Mouse (Mus musculus) kidney, embryonic 16.5 days (tissue): ENCODE results near the gene Wdr26. TPM values are rescaled to one million over a fixed set of nuclear protein-coding genes. Genes with fewer than 3 reads are reported as not detected.

ENCODE experiments used
- ATAC-seq: fragments of 200-750 bp; cut with Nextera tagmentation; 2 replicates; pipeline ENCODE4 v1.8.0; 2017; ENCODE audit warnings: moderate TSS enrichment; ENCODE audit not compliant: low FRiP score, low TSS enrichment
- H3K27ac ChIP-seq: fragments of 300-500 bp; sonication (generic); 2 replicates; pipeline ENCODE4 v1.5.1; 2014; ENCODE audit warnings: low read length
- H3K27me3 ChIP-seq: fragments of 300-500 bp; sonication (generic); 2 replicates; pipeline ENCODE4 v1.6.1; 2014; ENCODE audit warnings: low read length, control low read depth, mixed read lengths; ENCODE audit not compliant: insufficient read depth
- H3K36me3 ChIP-seq: fragments of 300-500 bp; sonication (generic); 2 replicates; pipeline ENCODE4 v1.6.1; 2014; ENCODE audit warnings: low read length, control low read depth, mixed read lengths; ENCODE audit not compliant: insufficient read depth
- H3K4me1 ChIP-seq: fragments of 300-500 bp; sonication (generic); 2 replicates; pipeline ENCODE4 v1.6.1; 2014; ENCODE audit warnings: low read length, control low read depth, mixed read lengths; ENCODE audit not compliant: insufficient read depth
- H3K4me2 ChIP-seq: fragments of 300-500 bp; sonication (generic); replicated peaks from 2 replicates; pipeline ENCODE4 v1.6.1; 2014; ENCODE audit warnings: low read depth, low read length
- H3K4me3 ChIP-seq: fragments of 300-500 bp; sonication (generic); 2 replicates; pipeline ENCODE4 v1.5.1; 2014; ENCODE audit warnings: mild to moderate bottlenecking, low read length
- H3K9ac ChIP-seq: fragments of 300-500 bp; sonication (generic); replicated peaks from 2 replicates; pipeline ENCODE4 v1.6.1; 2014; ENCODE audit warnings: low read length
- H3K9me3 ChIP-seq: fragments of 300-500 bp; sonication (generic); 2 replicates; pipeline ENCODE4 v1.6.1; 2016; ENCODE audit warnings: low read length, control low read depth
- WGBS: fragments of 180-500 bp; shearing (Covaris S2); extraction: QIAGEN DNeasy Blood & Tissue Kit; methylation state at CpG from one replicate; pipeline ENCODE4 v1.1.7; 2014; 5-methylcytosine and 5-hydroxymethylcytosine counted together
- polyA plus RNA-seq: library from polyadenylated mRNA; unstranded; fragments of >200 nt; fragmentation: Nextera tagmentation; extraction: Ambion mirVana; gene quantifications from 2 replicates; pipeline ENCODE4 v1.2.1, GENCODE M21; 2015

The Wdr26 gene
- polyA plus RNA-seq, 1 experiment from 2014 or later = 23.1 TPM

GRCm38 (mm10) chr1:181146187-181146586 lies 65.6 kb downstream of the Wdr26 start:
- Histone ChIP-seq H3K4me1 (peaks cover 15% of the 10 kb centered on the region), H3K4me2 (no peak overlapping the region), H3K27me3 (no peaks in the 10 kb centered on the region), H3K36me3 (no peaks in the 10 kb centered on the region), H3K4me3 (no peak overlapping the region), H3K9ac (no peak overlapping the region), H3K27ac (no peak overlapping the region), H3K9me3 (no peaks in the 10 kb centered on the region)
- WGBS = 86% methylated on average over 2 of the region's 2 CpGs
- ATAC-seq = no peak

GRCm38 (mm10) chr1:181144966-181145365 lies 66.8 kb downstream of the Wdr26 start:
- Histone ChIP-seq H3K27ac (peak overlapping the region; percentile 96), H3K9ac (peak overlapping the region; percentile 75), H3K4me2 (peak overlapping the region; percentile 75), H3K4me1 (peaks cover 15% of the 10 kb centered on the region), H3K36me3 (peaks cover 3% of the 10 kb centered on the region), H3K4me3 (peak overlapping the region; percentile 73), H3K27me3 (no peaks in the 10 kb centered on the region), H3K9me3 (no peaks in the 10 kb centered on the region)
- 9% methylated on average over 12 of the region's 12 CpGs for WGBS
- no peak for ATAC-seq

GRCm38 (mm10) chr1:181143950-181144836 lies 67.6 kb downstream of the Wdr26 start, which contains the start of the genes Nvl and Cnih4:
TSS of gene Nvl (minus strand) at chr1:181144204.
TSS of gene Cnih4 (plus strand) at chr1:181144693.
- H3K9ac ChIP-seq = peak within 1 kb of the TSS; percentile 75
- ATAC-seq = peak; percentile 100
- H3K4me2 ChIP-seq = peak within 1 kb of the TSS; percentile 75
- WGBS = under 1% methylated on average over 52 of the region's 52 CpGs
- peak within 1 kb of the TSS; percentile 96 for H3K27ac ChIP-seq
- peaks cover 8% of the 10 kb centered on the region for H3K36me3 ChIP-seq
- H3K27me3 ChIP-seq = no peaks in the 10 kb centered on the region
- no peaks in the 10 kb centered on the region for H3K9me3 ChIP-seq
- peaks cover 15% of the 10 kb centered on the region for H3K4me1 ChIP-seq
- peak within 1 kb of the TSS; percentile 73 for H3K4me3 ChIP-seq

GRCm38 (mm10) chr1:181143609-181143949 lies 68.2 kb downstream of the Wdr26 start:
- Histone ChIP-seq H3K4me1 (peaks cover 15% of the 10 kb centered on the region), H3K27me3 (no peaks in the 10 kb centered on the region), H3K9ac (peak overlapping the region; percentile 75), H3K36me3 (peaks cover 12% of the 10 kb centered on the region), H3K9me3 (no peaks in the 10 kb centered on the region), H3K4me2 (peak overlapping the region; percentile 63), H3K27ac (peak overlapping the region; percentile 96), H3K4me3 (peak overlapping the region; percentile 73)
- peak; percentile 68 for ATAC-seq
- under 1% methylated on average over 12 of the region's 12 CpGs for WGBS

GRCm38 (mm10) chr1:181138730-181139129 lies 73.1 kb downstream of the Wdr26 start:
- ATAC-seq = no peak
- Histone ChIP-seq H3K27me3 (no peaks in the 10 kb centered on the region), H3K4me2 (no peak overlapping the region), H3K36me3 (peaks cover 39% of the 10 kb centered on the region), H3K4me3 (no peak overlapping the region), H3K9ac (no peak overlapping the region), H3K9me3 (no peaks in the 10 kb centered on the region), H3K4me1 (peaks cover 6% of the 10 kb centered on the region), H3K27ac (no peak overlapping the region)
- WGBS = 91% methylated on average over 7 of the region's 7 CpGs

- ATAC-seq = no peak
- no peaks in the 10 kb centered on the region for H3K4me1 ChIP-seq
- 91% methylated on average over 6 of the region's 6 CpGs for whole genome bisulfite sequencing
Observed at GRCm38 (mm10) chr1:181131915-181132314, 79.9 kb downstream of the Wdr26 start.

GRCm38 (mm10) chr1:181126766-181127165 lies 85.0 kb downstream of the Wdr26 start:
- Histone ChIP-seq H3K4me2 (no peak overlapping the region), H3K9ac (no peak overlapping the region), H3K27ac (no peak overlapping the region), H3K4me3 (no peak overlapping the region), H3K27me3 (no peaks in the 10 kb centered on the region), H3K9me3 (no peaks in the 10 kb centered on the region), H3K4me1 (no peaks in the 10 kb centered on the region), H3K36me3 (peaks cover 55% of the 10 kb centered on the region)
- 95% methylated on average over 9 of the region's 9 CpGs for WGBS
- no peak for ATAC-seq

More at GRCm38 (mm10) chr1:181131915-181132314, 79.9 kb downstream of the Wdr26 start:
- H3K27ac ChIP-seq = no peak overlapping the region
- no peak overlapping the region for H3K9ac ChIP-seq
- H3K27me3 ChIP-seq = no peaks in the 10 kb centered on the region
- peaks cover 61% of the 10 kb centered on the region for H3K36me3 ChIP-seq
- no peak overlapping the region for H3K4me2 ChIP-seq
- no peak overlapping the region for H3K4me3 ChIP-seq
- no peaks in the 10 kb centered on the region for H3K9me3 ChIP-seq

- Histone ChIP-seq H3K36me3 (peaks cover 59% of the 10 kb centered on the region), H3K4me1 (no peaks in the 10 kb centered on the region), H3K27me3 (no peaks in the 10 kb centered on the region), H3K27ac (no peak overlapping the region), H3K9me3 (no peaks in the 10 kb centered on the region), H3K4me2 (no peak overlapping the region), H3K4me3 (no peak overlapping the region), H3K9ac (no peak overlapping the region)
- WGBS = 97% methylated on average over 3 of the region's 3 CpGs
- ATAC-seq = no peak
Observed at GRCm38 (mm10) chr1:181125916-181126315, 85.9 kb downstream of the Wdr26 start.

GRCm38 (mm10) chr1:181124145-181124544 lies 87.7 kb downstream of the Wdr26 start:
- 98% methylated on average over 2 of the region's 2 CpGs for WGBS
- H3K36me3 ChIP-seq = peaks cover 54% of the 10 kb centered on the region
- ATAC-seq = no peak

More at GRCm38 (mm10) chr1:181124145-181124544, 87.7 kb downstream of the Wdr26 start:
- H3K9me3 ChIP-seq = no peaks in the 10 kb centered on the region
- H3K9ac ChIP-seq = no peak overlapping the region
- no peak overlapping the region for H3K4me2 ChIP-seq
- no peak overlapping the region for H3K4me3 ChIP-seq
- H3K27me3 ChIP-seq = no peaks in the 10 kb centered on the region
- no peak overlapping the region for H3K27ac ChIP-seq
- no peaks in the 10 kb centered on the region for H3K4me1 ChIP-seq
